Mouse (Mus musculus): Measurements from ENCODE around the gene Ppp1r17. TPM values are rescaled to one million over a fixed set of nuclear protein-coding genes. Genes with fewer than 3 reads are reported as not detected.

Gene Ppp1r17
- polyA plus RNA-seq, 1 experiment from 2014 or later = 0.13 TPM

DNA sequence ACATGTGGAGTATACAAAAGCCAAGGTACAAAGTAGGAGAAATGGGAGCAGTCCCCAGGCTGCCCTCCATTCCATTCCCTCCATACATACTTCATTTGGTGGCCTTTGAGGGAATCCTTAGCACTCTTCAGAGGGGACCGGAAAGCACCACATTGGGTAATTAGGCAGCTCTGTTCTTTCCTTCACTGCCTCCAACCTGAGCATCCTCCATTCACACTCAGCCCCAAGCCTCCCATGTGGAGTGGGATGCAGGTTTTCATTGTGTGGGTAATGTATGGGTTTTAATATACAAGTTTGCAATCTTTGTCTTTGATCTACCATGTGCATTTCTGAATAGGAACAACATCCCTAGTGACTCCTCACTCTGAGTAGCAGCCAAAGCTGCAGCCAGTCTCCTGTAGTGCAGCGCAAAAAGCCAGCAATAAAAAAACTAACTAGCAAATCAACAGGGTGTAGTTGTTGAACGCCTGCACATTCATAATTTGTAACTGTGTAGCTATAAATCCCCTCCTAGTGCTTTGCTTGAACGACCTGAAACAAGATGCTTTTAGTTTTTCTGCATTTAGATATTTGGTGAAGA lies 22.3 kb downstream of the Ppp1r17 start:
- Histone ChIP-seq H3K27me3 (no peaks in the 10 kb centered on the region), H3K36me3 (no peaks in the 10 kb centered on the region), H3K27ac (no peak overlapping the region), H3K4me1 (peaks cover 9% of the 10 kb centered on the region; the same call in 1 of the 2 replicates), H3K4me3 (no peak overlapping the region), H3K9me3 (no peaks in the 10 kb centered on the region), H3K4me2 (replicated peaks) (no peak overlapping the region), H3K9ac (no peak overlapping the region)
- ATAC-seq (ENCODE audit: low FRiP score, low read depth) = no peak
- WGBS = 35% methylated on average over 4 of the region's 4 CpGs

DNA sequence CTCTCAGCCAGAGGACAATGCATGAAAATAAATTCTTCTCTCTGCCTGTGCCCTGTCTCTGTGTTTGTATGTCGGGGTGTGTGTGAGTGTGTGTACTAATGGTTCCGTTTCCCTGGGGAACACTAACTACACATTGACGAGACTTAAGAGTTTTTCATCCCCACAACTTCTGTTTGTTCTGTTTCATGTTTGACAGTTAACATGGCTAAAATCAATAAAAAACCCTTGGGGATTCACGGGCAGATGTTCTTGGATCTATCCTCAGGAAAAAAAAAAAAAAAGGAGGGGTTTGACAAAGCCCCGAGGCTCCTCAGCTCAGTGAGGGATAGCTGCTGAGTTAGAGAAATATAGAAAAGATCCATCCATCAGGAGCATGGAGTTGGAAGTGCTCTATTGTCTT lies 27.0 kb downstream of the Ppp1r17 start:
- Histone ChIP-seq H3K4me3 (no peak overlapping the region), H3K27me3 (no peaks in the 10 kb centered on the region), H3K9me3 (no peaks in the 10 kb centered on the region), H3K27ac (no peak overlapping the region), H3K4me1 (peaks cover 5% of the 10 kb centered on the region; the same call in 1 of the 2 replicates), H3K9ac (no peak overlapping the region), H3K36me3 (no peaks in the 10 kb centered on the region), H3K4me2 (replicated peaks) (no peak overlapping the region)
- 76% methylated on average over 5 of the region's 5 CpGs for WGBS
- ATAC-seq (ENCODE audit: low FRiP score, low read depth) = no peak

DNA sequence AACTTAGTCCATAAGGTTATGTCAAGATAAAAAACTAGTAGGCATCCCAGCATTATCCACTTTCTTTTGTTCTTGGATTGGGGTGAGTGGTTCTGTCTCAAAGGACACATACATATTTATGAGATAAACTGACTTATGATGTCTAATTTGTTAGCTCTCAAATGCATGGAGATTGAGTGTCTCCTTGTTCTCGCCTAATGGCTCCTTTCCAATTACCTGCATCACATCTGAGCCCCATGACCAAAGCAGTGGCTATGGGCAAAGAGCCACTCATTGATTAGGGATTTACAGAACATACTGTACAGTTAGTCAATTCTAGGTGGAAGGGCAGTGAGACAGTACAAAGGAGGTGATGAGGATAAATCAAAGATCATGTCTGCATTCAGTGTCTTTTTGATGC lies 27.4 kb downstream of the Ppp1r17 start:
- 74% methylated on average over 1 of the region's 1 CpGs for WGBS
- Histone ChIP-seq H3K27ac (no peak overlapping the region), H3K9ac (no peak overlapping the region), H3K4me3 (no peak overlapping the region), H3K9me3 (no peaks in the 10 kb centered on the region), H3K36me3 (no peaks in the 10 kb centered on the region), H3K4me1 (peaks cover under 1% of the 10 kb centered on the region; the same call in 1 of the 2 replicates), H3K4me2 (replicated peaks) (no peak overlapping the region), H3K27me3 (no peaks in the 10 kb centered on the region)
- no peak for ATAC-seq (ENCODE audit: low FRiP score, low read depth)

DNA sequence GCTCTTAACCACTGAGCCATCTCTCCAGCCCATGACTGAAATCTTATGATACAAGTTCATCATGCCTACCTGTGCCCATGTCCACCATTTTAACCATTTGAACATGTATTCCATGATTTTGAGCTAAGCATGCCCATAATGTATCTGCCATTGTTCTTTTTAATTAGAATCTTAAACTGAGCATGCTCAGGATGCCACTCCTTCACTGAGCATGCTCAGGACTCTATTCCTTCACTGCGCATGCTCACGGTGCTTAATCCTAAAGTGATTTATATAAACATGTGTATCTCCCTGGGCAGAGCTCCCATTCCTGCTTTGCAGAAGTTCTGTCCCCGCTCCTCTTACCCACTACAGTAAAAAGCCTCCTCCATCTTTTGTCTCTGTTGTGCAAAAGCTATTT lies 31.3 kb downstream of the Ppp1r17 start:
- Histone ChIP-seq H3K27me3 (no peaks in the 10 kb centered on the region), H3K4me2 (replicated peaks) (no peak overlapping the region), H3K4me1 (no peaks in the 10 kb centered on the region), H3K9ac (no peak overlapping the region), H3K4me3 (no peak overlapping the region), H3K27ac (no peak overlapping the region), H3K36me3 (no peaks in the 10 kb centered on the region), H3K9me3 (no peaks in the 10 kb centered on the region)
- no peak for ATAC-seq (ENCODE audit: low FRiP score, low read depth)
- WGBS = 87% methylated on average over 3 of the region's 3 CpGs

DNA sequence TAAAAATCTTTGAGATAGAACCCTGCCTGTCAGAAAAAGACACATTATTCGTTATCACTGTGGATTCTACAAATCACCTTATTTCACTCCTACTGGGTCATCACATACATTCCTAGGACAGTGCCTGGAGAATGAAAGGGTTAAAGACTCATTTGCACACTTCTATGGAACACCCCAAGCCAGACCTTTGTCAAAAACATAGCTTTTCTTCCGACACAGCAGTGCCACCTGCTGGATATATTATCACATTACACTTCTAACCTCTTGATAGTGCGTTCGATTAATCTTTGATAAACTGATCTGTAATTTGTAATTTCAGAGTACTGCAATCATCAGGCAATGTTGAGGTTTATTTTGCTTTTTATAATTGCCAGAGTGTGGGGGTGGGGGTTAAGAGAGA lies 31.8 kb downstream of the Ppp1r17 start:
- Histone ChIP-seq H3K9ac (no peak overlapping the region), H3K27me3 (no peaks in the 10 kb centered on the region), H3K4me1 (no peaks in the 10 kb centered on the region), H3K4me3 (no peak overlapping the region), H3K9me3 (no peaks in the 10 kb centered on the region), H3K4me2 (replicated peaks) (no peak overlapping the region), H3K27ac (no peak overlapping the region), H3K36me3 (no peaks in the 10 kb centered on the region)
- 31% methylated on average over 4 of the region's 4 CpGs for WGBS
- no peak for ATAC-seq (ENCODE audit: low FRiP score, low read depth)

DNA sequence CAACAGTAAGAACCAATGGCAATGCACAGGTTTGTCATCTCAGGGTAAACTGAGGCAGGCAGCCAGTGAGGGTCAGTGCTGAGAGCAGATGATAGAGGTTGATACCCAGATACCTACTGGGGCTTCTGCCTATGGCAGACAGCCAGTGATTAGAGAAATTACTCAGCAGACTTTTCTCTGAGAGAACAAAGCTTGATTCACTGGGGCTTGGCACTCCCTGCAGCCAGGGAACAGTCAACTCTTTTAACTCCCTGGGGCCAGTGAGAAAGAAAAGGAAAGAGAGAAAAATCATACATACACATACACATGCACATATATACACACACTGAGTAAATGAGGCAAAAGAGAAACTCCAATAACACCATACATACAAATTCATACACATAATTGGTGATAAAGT lies 46.4 kb downstream of the Ppp1r17 start:
- Histone ChIP-seq H3K4me1 (no peaks in the 10 kb centered on the region), H3K9me3 (no peaks in the 10 kb centered on the region), H3K4me3 (no peak overlapping the region), H3K27me3 (no peaks in the 10 kb centered on the region), H3K4me2 (replicated peaks) (no peak overlapping the region), H3K9ac (no peak overlapping the region), H3K27ac (no peak overlapping the region), H3K36me3 (no peaks in the 10 kb centered on the region)
- ATAC-seq (ENCODE audit: low FRiP score, low read depth) = no peak

DNA sequence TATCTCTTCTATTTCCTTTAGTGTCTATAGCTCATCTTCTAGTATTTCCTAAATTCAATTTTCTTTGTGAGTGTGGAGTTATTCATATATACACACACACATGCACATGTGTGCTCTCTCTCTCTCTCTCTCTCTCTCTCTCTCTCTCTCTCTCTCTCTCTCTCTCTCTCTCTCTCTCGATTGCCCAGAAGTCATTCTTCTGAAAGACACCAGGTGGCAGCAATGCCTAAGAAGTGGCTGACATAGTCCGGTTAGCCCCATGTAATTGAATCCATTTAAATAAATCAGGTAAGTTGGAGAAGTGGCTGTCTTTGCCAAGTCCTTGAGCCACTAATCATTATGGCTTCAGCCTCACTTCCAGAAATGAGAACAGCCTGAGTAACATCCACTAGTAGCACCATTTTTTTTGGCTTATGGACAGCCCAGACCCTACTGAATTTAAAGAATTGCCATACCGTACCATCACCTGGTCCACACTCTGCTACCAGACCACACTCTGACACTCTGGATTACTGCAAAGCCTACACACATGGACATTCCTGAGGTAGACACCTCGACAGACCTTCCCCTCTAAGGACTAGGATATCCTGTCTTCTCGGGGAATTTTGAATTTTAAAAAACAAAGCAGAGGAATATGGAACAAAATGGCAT lies 49.5 kb downstream of the Ppp1r17 start:
- WGBS = 38% methylated on average over 5 of the region's 5 CpGs
- no peaks in the 10 kb centered on the region for H3K36me3 ChIP-seq
- H3K4me2 ChIP-seq (replicated peaks) = no peak overlapping the region
- no peak overlapping the region for H3K27ac ChIP-seq
- no peaks in the 10 kb centered on the region for H3K4me1 ChIP-seq
- H3K9me3 ChIP-seq = no peaks in the 10 kb centered on the region
- no peak overlapping the region for H3K4me3 ChIP-seq
- ATAC-seq (ENCODE audit: low FRiP score, low read depth) = peak; percentile 81
- H3K27me3 ChIP-seq = no peaks in the 10 kb centered on the region
- no peak overlapping the region for H3K9ac ChIP-seq

DNA sequence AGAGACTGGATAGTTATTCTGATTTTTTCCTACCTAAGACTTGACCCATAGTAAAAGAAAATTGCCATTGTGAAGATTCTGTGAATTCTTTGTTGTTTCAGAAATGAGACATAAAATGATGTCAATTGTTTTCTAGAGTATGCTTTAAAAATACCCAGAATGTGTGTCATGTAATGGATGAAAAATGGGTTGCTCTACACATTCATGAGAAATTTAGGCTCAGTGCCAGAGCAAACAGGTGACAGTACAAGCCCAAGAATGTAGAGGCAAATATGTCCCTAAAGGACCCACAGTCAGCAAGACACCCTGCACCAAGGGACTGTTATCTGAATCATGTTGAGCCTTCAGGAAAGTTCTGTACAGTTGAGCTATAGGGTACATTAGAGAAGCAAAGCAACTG lies 51.2 kb downstream of the Ppp1r17 start:
- Histone ChIP-seq H3K4me3 (no peak overlapping the region), H3K27me3 (no peaks in the 10 kb centered on the region), H3K27ac (no peak overlapping the region), H3K9ac (no peak overlapping the region), H3K9me3 (no peaks in the 10 kb centered on the region), H3K4me2 (replicated peaks) (no peak overlapping the region), H3K4me1 (no peaks in the 10 kb centered on the region), H3K36me3 (no peaks in the 10 kb centered on the region)
- ATAC-seq (ENCODE audit: low FRiP score, low read depth) = no peak

DNA sequence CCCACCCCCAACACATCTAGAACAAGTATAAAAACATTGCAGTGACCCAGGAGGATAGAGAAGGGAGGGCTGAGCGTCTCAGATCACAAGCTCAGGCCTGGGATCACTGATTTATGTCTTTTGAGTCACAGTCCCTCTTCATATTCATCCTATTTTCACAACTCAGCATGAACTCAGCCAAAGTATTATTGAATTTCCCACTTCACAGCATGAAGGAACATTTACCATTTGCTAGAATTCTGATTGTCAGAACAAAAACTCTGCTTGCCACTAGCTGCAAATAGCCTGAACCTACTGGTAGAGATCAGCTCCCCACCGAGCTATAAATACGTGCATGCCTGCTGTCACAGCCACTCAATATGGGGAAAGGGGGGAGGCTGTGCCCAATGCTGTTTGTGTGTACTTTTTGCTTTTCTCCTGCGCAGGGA lies 59.1 kb downstream of the Ppp1r17 start:
- Histone ChIP-seq H3K9ac (no peak overlapping the region), H3K4me1 (no peaks in the 10 kb centered on the region), H3K27me3 (no peaks in the 10 kb centered on the region), H3K4me2 (replicated peaks) (no peak overlapping the region), H3K9me3 (no peaks in the 10 kb centered on the region), H3K4me3 (no peak overlapping the region), H3K27ac (no peak overlapping the region), H3K36me3 (no peaks in the 10 kb centered on the region)
- WGBS = 47% methylated on average over 4 of the region's 4 CpGs
- no peak for ATAC-seq (ENCODE audit: low FRiP score, low read depth)

Other genes starting within 250 kb of the Ppp1r17 start
- gene Itprid1, start 180.6 kb upstream of the Ppp1r17 start, polyA plus RNA-seq (2015; fragmentation: Nextera tagmentation; extraction: Ambion mirVana) = 0.18 and 0.22 TPM in 2 replicates